Mouse (Mus musculus) monocyte, adult 2 months (primary cell): ENCODE measurements around the gene Gzf1.

ENCODE experiments used
- DNase-seq, 2 experiments: peaks; one replicate each; pipeline ENCODE4 v3.0.0; 2022; ENCODE audit warnings: low spot score in 2 of 2, low read depth in 1 of 2

The Gzf1 gene

GRCm38 (mm10) chr2:148680775-148681291, at the start of gene Gzf1:
TSS of gene Gzf1 (plus strand) at chr2:148681023.
- DNase-seq, result peak; percentile 89 to 95

- no peak for DNase-seq
Observed at GRCm38 (mm10) chr2:148631602-148632001, 49.2 kb upstream of the Gzf1 start.

GRCm38 (mm10) chr2:148634466-148634865, 46.4 kb upstream of the Gzf1 start:
- no peak for DNase-seq

- no peak for DNase-seq
Observed at GRCm38 (mm10) chr2:148642610-148643370, 38.0 kb upstream of the Gzf1 start.

- DNase-seq, result no peak
Observed at GRCm38 (mm10) chr2:148644421-148645000, 36.3 kb upstream of the Gzf1 start.

GRCm38 (mm10) chr2:148650587-148651357, 30.1 kb upstream of the Gzf1 start:
- DNase-seq, result no peak

- DNase-seq, result peak; percentile 9 to 45
Observed at GRCm38 (mm10) chr2:148654961-148655360, 25.9 kb upstream of the Gzf1 start.

- no peak for DNase-seq
Observed at GRCm38 (mm10) chr2:148663458-148663857, 17.4 kb upstream of the Gzf1 start.

GRCm38 (mm10) chr2:148672199-148673096, 8.4 kb upstream of the Gzf1 start, which contains the start of gene Nxt1:
TSS of gene Nxt1 (plus strand) at chr2:148672601.
- DNase-seq, result peak; percentile 98

- DNase-seq, result no peak
Observed at GRCm38 (mm10) chr2:148677801-148678200, 3.0 kb upstream of the Gzf1 start.

GRCm38 (mm10) chr2:148679346-148679745, 1.5 kb upstream of the Gzf1 start:
- no peak for DNase-seq

GRCm38 (mm10) chr2:148681461-148681891, 653 bp downstream of the Gzf1 start:
- DNase-seq, result peak in 1 of 2 experiments; percentile 19

GRCm38 (mm10) chr2:148683031-148683430, 2.2 kb downstream of the Gzf1 start:
- DNase-seq, result no peak

- no peak for DNase-seq
Observed at GRCm38 (mm10) chr2:148684972-148685371, 4.1 kb downstream of the Gzf1 start.

GRCm38 (mm10) chr2:148685709-148686108, 4.9 kb downstream of the Gzf1 start:
- DNase-seq, result peak in 1 of 2 experiments; percentile 18

- DNase-seq, result no peak
Observed at GRCm38 (mm10) chr2:148686862-148687261, 6.0 kb downstream of the Gzf1 start.

GRCm38 (mm10) chr2:148687971-148688370, 7.1 kb downstream of the Gzf1 start:
- no peak for DNase-seq

GRCm38 (mm10) chr2:148689444-148690140, 8.8 kb downstream of the Gzf1 start:
- no peak for DNase-seq

GRCm38 (mm10) chr2:148690291-148690690, 9.5 kb downstream of the Gzf1 start:
- DNase-seq, result no peak

GRCm38 (mm10) chr2:148690781-148691180, 10.0 kb downstream of the Gzf1 start:
- no peak for DNase-seq
